In genomic region chr2:131687449-131687848, GRCm38 (mm10) we compare ENCODE assay signal across 20 mouse cellular contexts.
DNase-seq lines count a peak whose midpoint lies in the region; ATAC-seq and TF ChIP-seq lines count a peak whose summit lies in the region.
"Had no signal": no experiment of that assay in that cellular context is flagged by ENCODE, and none has a peak within 500 bp of the region (broad histone marks: within the 10 kb centered on the region; RNA-seq: fewer than 3 reads in every experiment).

No protein-coding gene starts in this region.

- no peak for ATAC-seq in heart, embryonic 11.5 days (replicated peaks; ENCODE audit: insufficient number of reproducible peaks, low FRiP score, low TSS enrichment)
- no peak for ATAC-seq in heart, embryonic 16.5 days (replicated peaks; ENCODE audit: extremely low read depth, insufficient read depth, low FRiP score)
- ATAC-seq: activated CD4-positive, CD25-positive, alpha-beta regulatory T cell, adult 4 months; forebrain, embryonic 14.5 days; intestine, embryonic 16.5 days; liver, embryonic 12.5 days; liver, postnatal 0 days; lung, postnatal 0 days had no signal

- no peak for DNase-seq in heart, adult 18-20 months
- no peak for DNase-seq in heart, postnatal 25 days (ENCODE audit: low spot score)
- DNase-seq in 3T3-L1 (ENCODE audit: low read depth, low spot score): peak; percentile 60
- no peak for DNase-seq in cerebellum, postnatal 36 days
- DNase-seq: kidney, adult 8-10 months; liver, postnatal 0 days; thymus, postnatal 4 days had no signal

- no peak for TF ChIP-seq POLR2A in myocyte (IDR thresholded peaks at IDR 0.05; ENCODE audit: insufficient read length, low read depth)

- H3K36me3 ChIP-seq in heart, embryonic 11.5 days (ENCODE audit: control insufficient read depth, insufficient read depth, low read length): no peaks in the 10 kb centered on the region
- H3K36me3 ChIP-seq in heart, embryonic 16.5 days (ENCODE audit: control insufficient read depth, insufficient read depth): no peaks in the 10 kb centered on the region
- H3K36me3 ChIP-seq in myocyte (ENCODE audit: control insufficient read depth, insufficient read depth): no peaks in the 10 kb centered on the region
- H3K36me3 ChIP-seq: hindbrain, embryonic 13.5 days; liver, embryonic 12.5 days; midbrain, embryonic 12.5 days; neural tube, embryonic 13.5 days had no signal

- peaks cover 5% of the 10 kb centered on the region; the same call in 1 of the 2 replicates for H3K4me1 ChIP-seq in heart, embryonic 11.5 days (ENCODE audit: control insufficient read depth, insufficient read depth, low read length)
- peaks cover 14% of the 10 kb centered on the region for H3K4me1 ChIP-seq in heart, embryonic 16.5 days (ENCODE audit: control insufficient read depth, insufficient read depth, low read length)
- H3K4me1 ChIP-seq: hindbrain, embryonic 13.5 days; liver, embryonic 12.5 days; megakaryocyte, embryonic 14.5 days; midbrain, embryonic 12.5 days; neural tube, embryonic 13.5 days had no signal

- WGBS in heart, embryonic 11.5 days (ENCODE audit: insufficient replicate concordance): 84% methylated on average over 2 of the region's 2 CpGs
- 85% methylated on average over 2 of the region's 2 CpGs for WGBS in heart, embryonic 16.5 days

- intact Hi-C loops in heart, postnatal 25 days (cut with DNase I): no loop called here

- H3K27ac ChIP-seq in heart, embryonic 11.5 days (ENCODE audit: low read depth, low read length): peak overlapping the region; percentile 83
- peak overlapping the region; percentile 92 for H3K27ac ChIP-seq in heart, embryonic 16.5 days (ENCODE audit: low read length)
- H3K27ac ChIP-seq: hindbrain, embryonic 13.5 days; kidney, postnatal 0 days; liver, embryonic 12.5 days; midbrain, embryonic 12.5 days; neural tube, embryonic 13.5 days had no signal

- H3K9ac ChIP-seq in heart, embryonic 11.5 days (ENCODE audit: low read depth, low read length): no peak overlapping the region
- peak overlapping the region; percentile 51; the same call in 1 of the 2 replicates for H3K9ac ChIP-seq in heart, embryonic 16.5 days (ENCODE audit: low read length)
- H3K9ac ChIP-seq: hindbrain, embryonic 13.5 days; liver, embryonic 12.5 days; liver, postnatal 0 days; midbrain, embryonic 12.5 days; neural tube, embryonic 13.5 days had no signal

- no peak overlapping the region for H3ac ChIP-seq in myocyte (ENCODE audit: control insufficient read depth, insufficient read length)

- no peak overlapping the region for H3K4me2 ChIP-seq in heart, embryonic 11.5 days
- H3K4me2 ChIP-seq in heart, embryonic 16.5 days (ENCODE audit: low read depth, low read length): no peak overlapping the region
- H3K4me2 ChIP-seq in myocyte (ENCODE audit: low read depth): peak overlapping the region; percentile 44
- H3K4me2 ChIP-seq: hindbrain, embryonic 13.5 days; liver, embryonic 12.5 days; midbrain, embryonic 12.5 days; neural tube, embryonic 13.5 days had no signal

- no peaks in the 10 kb centered on the region for H3K27me3 ChIP-seq in heart, embryonic 11.5 days (ENCODE audit: control insufficient read depth, insufficient read depth, low read length)
- no peaks in the 10 kb centered on the region for H3K27me3 ChIP-seq in heart, embryonic 16.5 days (ENCODE audit: control insufficient read depth, insufficient read depth, low read length)
- no peaks in the 10 kb centered on the region for H3K27me3 ChIP-seq in myocyte (ENCODE audit: control insufficient read depth, insufficient read depth, insufficient read length)
- H3K27me3 ChIP-seq: hindbrain, embryonic 13.5 days; liver, embryonic 12.5 days; midbrain, embryonic 12.5 days; neural tube, embryonic 13.5 days had no signal

- no peaks in the 10 kb centered on the region for H3K9me3 ChIP-seq in heart, embryonic 11.5 days (replicated peaks; ENCODE audit: control insufficient read depth, low read length)
- no peaks in the 10 kb centered on the region for H3K9me3 ChIP-seq in heart, embryonic 16.5 days (replicated peaks; ENCODE audit: control insufficient read depth, low read length)
- H3K9me3 ChIP-seq: hindbrain, embryonic 13.5 days; liver, embryonic 12.5 days; megakaryocyte, embryonic 14.5 days; midbrain, embryonic 12.5 days had no signal

- no peak overlapping the region for H3K4me3 ChIP-seq in heart, embryonic 11.5 days (ENCODE audit: low read depth, low read length)
- no peak overlapping the region for H3K4me3 ChIP-seq in heart, embryonic 16.5 days (ENCODE audit: low read length)
- no peak overlapping the region for H3K4me3 ChIP-seq in myocyte
- H3K4me3 ChIP-seq: hindbrain, embryonic 13.5 days; liver, embryonic 12.5 days; megakaryocyte, embryonic 14.5 days; midbrain, embryonic 12.5 days; neural tube, embryonic 13.5 days had no signal

- H3K79me2 ChIP-seq in myocyte (ENCODE audit: control insufficient read depth, insufficient read depth): no peaks in the 10 kb centered on the region

TF ChIP-seq in myocyte, 11 proteins besides CTCF, POLR2A, EP300 and RAD21:
- no peak for TF ChIP-seq USF1 (IDR thresholded peaks at IDR 0.05; ENCODE audit: low read depth)
- TF ChIP-seq TCF12 (IDR thresholded peaks at IDR 0.05; ENCODE audit: insufficient read depth, poor library complexity, severe bottlenecking): no peak
- no peak for TF ChIP-seq MYOD1 (IDR thresholded peaks at IDR 0.05; ENCODE audit: control insufficient read depth in 1 of 3, insufficient read length in 2 of 3, low read depth in 2 of 3)
- no peak for TF ChIP-seq E2F4 (IDR thresholded peaks at IDR 0.05; ENCODE audit: insufficient read depth)
- no peak for TF ChIP-seq POLR2AphosphoS2 (IDR thresholded peaks at IDR 0.05; ENCODE audit: insufficient read length, low read depth)
- no peak for TF ChIP-seq TCF3 (IDR thresholded peaks at IDR 0.05; ENCODE audit: insufficient read length, low read depth)
- TF ChIP-seq CEBPB (IDR thresholded peaks at IDR 0.05; ENCODE audit: insufficient read depth, poor library complexity, severe bottlenecking): no peak
- no peak for TF ChIP-seq SRF (IDR thresholded peaks at IDR 0.05; ENCODE audit: control insufficient read depth, insufficient read length, low read depth)
- no peak for TF ChIP-seq MYOG (IDR thresholded peaks at IDR 0.05; ENCODE audit: control insufficient read depth in 1 of 3, insufficient read depth in 1 of 3, insufficient read length in 2 of 3, low read depth in 2 of 3)
- TF ChIP-seq REST (IDR thresholded peaks at IDR 0.05; ENCODE audit: insufficient read depth, insufficient read length): no peak
- TF ChIP-seq MAX (IDR thresholded peaks at IDR 0.05; ENCODE audit: low read depth): no peak
